Mouse (Mus musculus) limb, embryonic 14.5 days (tissue): ENCODE measurements at regions not wholly inside any gene's neighbourhood (a gene's known extent, or its start where the extent isn't known, plus 50 kb on each side); places are given as distances from the start of the nearest gene placed in this dataset.

Experiments used
- ATAC-seq: fragments of 200-750 bp; cut with Nextera tagmentation; 2 replicates; pipeline ENCODE4 v1.8.0; 2017; ENCODE audit warnings: low read depth, moderate number of reproducible peaks, moderate TSS enrichment; ENCODE audit not compliant: low FRiP score
- DNase-seq: peaks from one replicate; pipeline ENCODE4 v3.0.0-alpha.2; 2015; ENCODE audit warnings: low spot score
- H3K27ac ChIP-seq: fragments of 300-500 bp; sonication (generic); replicated peaks from 2 replicates; pipeline ENCODE4 v1.5.1; 2014; ENCODE audit warnings: low read depth, mild to moderate bottlenecking, low read length, moderate library complexity, mixed read lengths
- H3K27me3 ChIP-seq: fragments of 300-500 bp; sonication (generic); 2 replicates; pipeline ENCODE4 v1.6.1; 2014; ENCODE audit warnings: low read length, mixed read lengths; ENCODE audit not compliant: control insufficient read depth, insufficient read depth
- H3K36me3 ChIP-seq: fragments of 300-500 bp; sonication (generic); 2 replicates; pipeline ENCODE4 v1.6.1; 2014; ENCODE audit warnings: mild to moderate bottlenecking, low read length, moderate library complexity, mixed read lengths; ENCODE audit not compliant: control insufficient read depth, insufficient read depth
- H3K4me1 ChIP-seq: fragments of 300-500 bp; sonication (generic); 2 replicates; pipeline ENCODE4 v1.6.1; 2014; ENCODE audit warnings: antibody characterized with exemption, low read length, mixed read lengths; ENCODE audit not compliant: control insufficient read depth, insufficient read depth
- H3K4me2 ChIP-seq: fragments of 300-500 bp; sonication (generic); replicated peaks from 2 replicates; pipeline ENCODE4 v1.6.1; 2014; ENCODE audit warnings: low read depth, mild to moderate bottlenecking, low read length, moderate library complexity; ENCODE audit not compliant: severe bottlenecking
- H3K4me3 ChIP-seq: fragments of 300-500 bp; sonication (generic); replicated peaks from 2 replicates; pipeline ENCODE4 v1.5.1; 2014; ENCODE audit warnings: low read length
- H3K9ac ChIP-seq: fragments of 300-500 bp; sonication (generic); 2 replicates; pipeline ENCODE4 v1.6.1; 2014; ENCODE audit warnings: mild to moderate bottlenecking, low read depth, low read length, moderate library complexity; ENCODE audit not compliant: severe bottlenecking
- H3K9me3 ChIP-seq: fragments of 300-500 bp; sonication (generic); 2 replicates; pipeline ENCODE4 v1.6.1; 2016; ENCODE audit warnings: low read length; ENCODE audit not compliant: control insufficient read depth
- POLR2A ChIP-seq: fragments of 200-500 bp; IDR thresholded peaks from 2 replicates; pipeline ENCODE4 v1.8.0; 2012; ENCODE audit warnings: inconsistent platforms, mild to moderate bottlenecking, moderate library complexity, borderline replicate concordance; ENCODE audit not compliant: insufficient read depth, insufficient read length; ENCODE audit errors: extremely low read depth
- WGBS: fragments of 180-500 bp; shearing (Covaris S2); extraction: QIAGEN DNeasy Blood & Tissue Kit; methylation state at CpG from one replicate; pipeline ENCODE4 v1.1.7; 2014; 5-methylcytosine and 5-hydroxymethylcytosine counted together

DNA sequence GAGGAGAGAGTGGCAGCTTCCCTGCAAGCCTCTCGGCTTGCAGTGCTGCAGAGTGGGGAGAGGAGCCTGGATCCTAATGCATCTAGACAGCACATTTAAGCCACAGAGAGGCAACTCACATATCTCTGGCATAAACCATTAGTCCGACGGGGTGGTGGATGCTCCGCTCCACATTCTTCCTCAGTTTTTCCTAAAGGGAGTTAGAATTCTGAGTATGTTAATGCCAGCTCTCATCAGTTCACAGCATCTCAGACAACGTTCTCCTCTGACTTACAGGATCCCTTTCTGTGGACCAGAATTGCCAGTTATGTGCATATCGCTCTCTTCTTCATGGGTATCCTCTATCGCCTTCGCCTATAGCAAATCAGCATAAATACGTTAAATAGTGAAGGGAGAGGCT lies 313.4 kb downstream of the Med10 start:
- no peaks in the 10 kb centered on the region for H3K36me3 ChIP-seq
- H3K4me1 ChIP-seq = no peaks in the 10 kb centered on the region
- H3K4me2 ChIP-seq = no peak overlapping the region
- no peak for DNase-seq
- H3K4me3 ChIP-seq = no peak overlapping the region
- no peaks in the 10 kb centered on the region for H3K9me3 ChIP-seq
- H3K27ac ChIP-seq = no peak overlapping the region
- WGBS = 85% methylated on average over 9 of the region's 9 CpGs
- no peak for TF ChIP-seq POLR2A
- ATAC-seq = no peak
- no peaks in the 10 kb centered on the region for H3K27me3 ChIP-seq
- no peak overlapping the region for H3K9ac ChIP-seq

DNA sequence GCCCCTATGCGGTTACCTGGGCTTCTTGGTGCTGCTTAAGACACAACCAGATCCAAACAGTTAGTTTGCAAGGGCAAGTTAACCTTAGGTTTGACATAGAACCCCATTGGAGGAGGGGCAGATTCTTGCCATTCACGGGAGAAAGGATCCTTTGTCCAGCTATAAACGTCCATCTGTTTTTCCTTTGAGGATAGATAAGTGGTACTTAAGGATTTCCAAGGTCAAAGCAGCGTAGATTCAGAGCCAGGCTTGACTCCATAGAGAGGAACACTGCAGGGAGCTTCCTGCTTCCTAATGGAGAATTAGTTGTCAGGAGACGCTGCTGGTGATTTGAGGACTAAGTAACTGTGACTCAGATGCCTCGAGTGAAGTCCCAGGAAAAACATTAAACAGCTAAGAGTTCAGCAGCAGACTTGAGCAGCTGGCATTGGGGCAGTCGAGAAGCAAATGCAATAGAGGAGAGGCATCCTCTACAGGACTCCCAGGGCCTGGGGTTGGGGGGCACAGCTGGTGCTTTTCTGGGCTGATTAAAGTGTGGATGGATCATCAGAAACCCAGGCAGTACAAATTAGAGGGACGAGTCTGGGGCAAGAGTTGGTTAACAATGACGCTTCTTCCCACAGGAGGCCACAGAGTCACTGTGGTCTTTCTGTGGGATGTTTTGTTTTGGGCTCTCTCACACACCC lies 322.8 kb downstream of the Med10 start:
- no peak for TF ChIP-seq POLR2A
- H3K9me3 ChIP-seq = no peaks in the 10 kb centered on the region
- H3K27me3 ChIP-seq = no peaks in the 10 kb centered on the region
- 33% methylated on average over 9 of the region's 9 CpGs for WGBS
- no peak overlapping the region for H3K27ac ChIP-seq
- no peak overlapping the region for H3K4me3 ChIP-seq
- no peak overlapping the region for H3K4me2 ChIP-seq
- ATAC-seq = no peak
- no peaks in the 10 kb centered on the region for H3K36me3 ChIP-seq
- H3K9ac ChIP-seq = no peak overlapping the region
- DNase-seq = no peak
- no peaks in the 10 kb centered on the region for H3K4me1 ChIP-seq

DNA sequence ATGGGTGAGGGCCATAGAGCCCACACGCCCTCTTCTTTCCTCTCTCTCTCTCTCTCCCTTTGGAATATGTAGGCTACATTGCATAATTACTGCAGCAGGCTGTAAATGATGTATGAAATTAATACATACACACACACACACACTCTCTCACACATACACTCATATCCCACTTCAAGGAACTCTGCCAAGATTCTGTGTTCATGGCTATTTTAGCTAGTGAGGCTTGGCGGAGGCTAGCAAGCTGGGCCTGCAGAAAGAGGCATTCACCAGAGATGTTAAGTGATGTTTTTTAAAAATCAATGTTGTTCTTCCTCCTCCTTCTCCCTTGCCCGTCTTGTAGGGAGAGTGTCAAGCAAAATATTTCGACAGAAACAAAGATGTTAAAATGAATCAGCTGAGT lies 325.1 kb downstream of the Med10 start:
- ATAC-seq = no peak
- no peak for TF ChIP-seq POLR2A
- no peaks in the 10 kb centered on the region for H3K27me3 ChIP-seq
- 74% methylated on average over 4 of the region's 4 CpGs for WGBS
- no peak overlapping the region for H3K4me2 ChIP-seq
- H3K4me3 ChIP-seq = no peak overlapping the region
- no peak overlapping the region for H3K27ac ChIP-seq
- no peak overlapping the region for H3K9ac ChIP-seq
- no peaks in the 10 kb centered on the region for H3K4me1 ChIP-seq
- no peak for DNase-seq
- no peaks in the 10 kb centered on the region for H3K36me3 ChIP-seq
- H3K9me3 ChIP-seq = no peaks in the 10 kb centered on the region

DNA sequence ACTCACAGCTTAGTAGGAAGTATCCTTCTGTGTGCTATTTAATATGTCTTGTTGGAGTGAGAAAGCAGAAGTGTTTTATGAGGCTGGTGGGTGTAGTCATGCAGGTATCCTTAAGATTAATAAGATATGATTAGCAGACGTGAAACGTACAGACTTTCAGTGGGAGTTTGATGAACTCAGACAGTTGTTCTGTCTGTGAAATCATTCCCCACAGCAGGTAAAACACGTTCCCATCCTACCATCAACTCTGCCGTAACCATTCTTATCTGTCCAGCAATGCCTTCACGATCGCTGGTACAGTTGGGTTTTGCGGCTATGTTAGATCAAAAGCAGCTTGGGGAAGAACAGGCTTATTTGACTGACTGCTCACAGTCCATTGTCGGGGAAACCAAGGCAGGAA lies 332.3 kb downstream of the Med10 start:
- H3K9ac ChIP-seq = no peak overlapping the region
- no peaks in the 10 kb centered on the region for H3K9me3 ChIP-seq
- no peak overlapping the region for H3K4me3 ChIP-seq
- no peaks in the 10 kb centered on the region for H3K36me3 ChIP-seq
- 79% methylated on average over 8 of the region's 8 CpGs for whole genome bisulfite sequencing
- no peaks in the 10 kb centered on the region for H3K27me3 ChIP-seq
- no peak for TF ChIP-seq POLR2A
- H3K4me1 ChIP-seq = no peaks in the 10 kb centered on the region
- H3K4me2 ChIP-seq = no peak overlapping the region
- ATAC-seq (no peak), DNase-seq (no peak)
- H3K27ac ChIP-seq = no peak overlapping the region

DNA sequence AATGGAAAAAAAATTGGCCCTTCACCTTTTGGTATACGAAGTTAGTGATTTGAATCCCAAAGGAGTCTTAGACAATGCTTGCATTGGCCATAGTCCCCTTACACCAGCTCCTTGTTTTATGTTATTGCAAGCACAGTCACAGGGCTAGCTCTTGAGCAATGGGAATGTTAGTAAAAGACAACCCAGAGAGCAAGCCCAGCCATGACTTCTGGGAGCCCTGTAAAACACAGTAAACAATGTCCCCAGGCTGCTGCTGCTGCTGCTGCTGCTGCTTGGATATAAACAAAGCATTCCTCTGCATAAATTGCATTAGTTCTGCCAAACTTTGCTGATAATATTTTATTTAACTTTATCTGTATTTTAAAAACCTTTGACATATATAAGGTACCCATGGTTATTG lies 334.0 kb downstream of the Med10 start:
- Histone ChIP-seq H3K4me1 (no peaks in the 10 kb centered on the region), H3K36me3 (no peaks in the 10 kb centered on the region), H3K27me3 (no peaks in the 10 kb centered on the region), H3K9ac (no peak overlapping the region), H3K4me2 (no peak overlapping the region), H3K9me3 (no peaks in the 10 kb centered on the region), H3K27ac (no peak overlapping the region), H3K4me3 (no peak overlapping the region)
- TF ChIP-seq POLR2A = no peak
- 68% methylated on average over 1 of the region's 1 CpGs for WGBS
- DNase-seq = no peak
- no peak for ATAC-seq

DNA sequence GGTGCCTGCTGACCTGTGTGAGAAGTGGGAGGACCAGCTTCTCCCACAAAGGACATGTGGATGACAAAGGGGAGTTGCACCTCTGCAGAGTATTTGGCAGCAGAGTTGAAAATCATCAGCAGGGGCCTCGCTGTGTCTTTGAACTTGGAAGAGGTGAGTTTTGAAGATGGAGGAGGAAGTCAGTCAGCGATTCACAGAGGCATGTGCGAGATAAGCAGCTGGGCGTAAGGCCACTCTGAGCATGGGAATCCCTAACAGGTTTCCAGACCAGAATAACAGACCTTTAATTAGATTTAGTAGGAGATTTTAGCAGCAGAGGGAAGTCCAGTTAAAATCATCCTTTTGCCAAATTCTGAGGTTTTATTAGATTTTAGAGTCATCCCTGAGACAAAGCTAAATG lies 342.3 kb downstream of the Med10 start:
- Histone ChIP-seq H3K36me3 (no peaks in the 10 kb centered on the region), H3K4me2 (no peak overlapping the region), H3K9me3 (no peaks in the 10 kb centered on the region), H3K4me3 (no peak overlapping the region), H3K27me3 (no peaks in the 10 kb centered on the region), H3K9ac (no peak overlapping the region), H3K27ac (no peak overlapping the region), H3K4me1 (no peaks in the 10 kb centered on the region)
- 80% methylated on average over 4 of the region's 4 CpGs for WGBS
- ATAC-seq (no peak), DNase-seq (no peak)
- TF ChIP-seq POLR2A = no peak
